Mouse (Mus musculus) heart, embryonic 12.5 days (tissue): Measurements from ENCODE around the gene Adgb. TPM values are rescaled to one million over a fixed set of nuclear protein-coding genes. Genes with fewer than 3 reads are reported as not detected.

Experiments used
- ATAC-seq: fragments of 200-750 bp; cut with Nextera tagmentation; 2 replicates; pipeline ENCODE4 v1.8.0; 2017; ENCODE audit warnings: moderate TSS enrichment, moderate library complexity; ENCODE audit not compliant: insufficient number of reproducible peaks, low FRiP score
- H3K27ac ChIP-seq: fragments of 300-500 bp; sonication (generic); 2 replicates; pipeline ENCODE4 v1.5.1; 2016; ENCODE audit warnings: mild to moderate bottlenecking, moderate library complexity; ENCODE audit not compliant: poor library complexity, severe bottlenecking
- H3K27me3 ChIP-seq: fragments of 300-500 bp; sonication (generic); replicated peaks from 2 replicates; pipeline ENCODE4 v1.6.1; 2016; ENCODE audit warnings: mild to moderate bottlenecking, moderate library complexity
- H3K36me3 ChIP-seq: fragments of 300-500 bp; sonication (generic); 2 replicates; pipeline ENCODE4 v1.6.1; 2016; ENCODE audit warnings: mild to moderate bottlenecking, moderate library complexity
- H3K4me1 ChIP-seq: fragments of 300-500 bp; sonication (generic); replicated peaks from 2 replicates; pipeline ENCODE4 v1.6.1; 2016; ENCODE audit warnings: mild to moderate bottlenecking
- H3K4me2 ChIP-seq: fragments of 300-500 bp; sonication (generic); 2 replicates; pipeline ENCODE4 v1.6.1; 2016; ENCODE audit warnings: mild to moderate bottlenecking, moderate library complexity
- H3K4me3 ChIP-seq: fragments of 300-500 bp; sonication (generic); 2 replicates; pipeline ENCODE4 v1.5.1; 2016; ENCODE audit warnings: mild to moderate bottlenecking
- H3K9ac ChIP-seq: fragments of 300-500 bp; sonication (generic); 2 replicates; pipeline ENCODE4 v1.6.1; 2016; ENCODE audit warnings: mild to moderate bottlenecking, moderate library complexity
- H3K9me3 ChIP-seq: fragments of 300-500 bp; sonication (generic); replicated peaks from 2 replicates; pipeline ENCODE4 v1.6.1; 2016; ENCODE audit warnings: mild to moderate bottlenecking, moderate library complexity
- WGBS: fragments of 180-500 bp; shearing (Covaris S2); methylation state at CpG from one replicate; pipeline ENCODE4 v1.1.7; 2016; 5-methylcytosine and 5-hydroxymethylcytosine counted together
- polyA plus RNA-seq: library from polyadenylated mRNA; unstranded; fragments of >200 nt; fragmentation: Nextera tagmentation; extraction: Ambion mirVana; gene quantifications from 2 replicates; pipeline ENCODE4 v1.2.1, GENCODE M21; 2016

The Adgb gene
- polyA plus RNA-seq, 1 experiment from 2014 or later, result 0.22 TPM

DNA sequence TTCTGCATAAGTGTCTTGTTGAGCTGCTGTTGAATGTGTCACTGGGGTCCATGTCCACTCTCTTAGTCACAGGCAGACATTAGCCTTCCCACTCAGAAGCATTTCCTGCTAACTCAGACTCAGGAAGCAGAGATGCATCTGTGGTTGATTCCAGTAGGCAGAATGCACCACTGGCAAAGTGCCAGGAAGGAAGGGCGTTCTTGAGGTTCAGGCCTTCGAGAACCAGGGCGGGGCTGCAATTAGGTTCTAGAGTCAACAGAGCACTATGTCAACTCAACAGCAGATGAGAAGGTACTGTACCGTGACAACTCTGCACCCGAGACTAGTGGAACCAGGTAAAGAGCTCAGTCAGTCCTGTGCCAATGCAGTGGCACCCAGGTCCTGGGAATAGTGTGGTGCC is 164.7 kb downstream of the Adgb start:
- ATAC-seq, result no peak
- 64% methylated on average over 5 of the region's 5 CpGs for WGBS
- no peak overlapping the region for H3K27ac ChIP-seq

DNA sequence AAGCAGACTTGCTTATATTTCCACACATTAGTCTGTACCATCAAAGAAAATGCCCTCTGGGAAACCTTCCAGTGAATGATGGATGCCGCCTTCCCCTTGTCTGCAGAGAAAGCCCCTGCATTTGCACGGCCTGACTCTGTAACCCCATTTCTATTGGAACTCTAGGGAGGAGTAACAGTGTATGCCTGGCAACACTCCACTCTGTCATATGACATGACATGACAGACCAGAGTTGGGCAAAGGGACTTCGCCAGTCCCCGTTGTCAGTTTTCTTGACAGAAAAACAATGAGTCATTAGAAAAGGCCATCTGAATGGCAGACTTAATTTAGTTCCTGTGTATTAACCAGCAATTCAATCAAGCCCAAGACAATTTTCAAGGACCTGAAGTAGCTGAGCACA is 167.8 kb downstream of the Adgb start:
- Histone ChIP-seq H3K4me2 (no peak overlapping the region), H3K4me1 (peaks cover 3% of the 10 kb centered on the region; the same call in 1 of the 2 replicates), H3K9ac (no peak overlapping the region), H3K9me3 (no peaks in the 10 kb centered on the region), H3K36me3 (no peaks in the 10 kb centered on the region), H3K4me3 (no peak overlapping the region), H3K27ac (no peak overlapping the region), H3K27me3 (no peaks in the 10 kb centered on the region)
- ATAC-seq, result no peak
- WGBS, result 72% methylated on average over 4 of the region's 4 CpGs

More for the DNA sequence above, 164.7 kb downstream of the Adgb start:
- H3K36me3 ChIP-seq, result no peaks in the 10 kb centered on the region
- H3K4me3 ChIP-seq, result no peak overlapping the region
- H3K4me1 ChIP-seq, result no peaks in the 10 kb centered on the region; the same call in 1 of the 2 replicates
- no peaks in the 10 kb centered on the region for H3K27me3 ChIP-seq
- no peaks in the 10 kb centered on the region for H3K9me3 ChIP-seq
- H3K4me2 ChIP-seq, result no peak overlapping the region
- no peak overlapping the region for H3K9ac ChIP-seq

- peaks cover 3% of the 10 kb centered on the region; the same call in 1 of the 2 replicates for H3K4me1 ChIP-seq
- no peaks in the 10 kb centered on the region for H3K27me3 ChIP-seq
- no peak overlapping the region for H3K27ac ChIP-seq
- H3K4me3 ChIP-seq, result no peak overlapping the region
- H3K4me2 ChIP-seq, result no peak overlapping the region
- 41% methylated on average over 4 of the region's 4 CpGs for WGBS
- H3K9ac ChIP-seq, result no peak overlapping the region
- H3K9me3 ChIP-seq, result no peaks in the 10 kb centered on the region
- ATAC-seq, result no peak
- H3K36me3 ChIP-seq, result no peaks in the 10 kb centered on the region
These were observed 170.4 kb downstream of the Adgb start for GRCm38 (mm10) chr10:10301692-10302091.

DNA sequence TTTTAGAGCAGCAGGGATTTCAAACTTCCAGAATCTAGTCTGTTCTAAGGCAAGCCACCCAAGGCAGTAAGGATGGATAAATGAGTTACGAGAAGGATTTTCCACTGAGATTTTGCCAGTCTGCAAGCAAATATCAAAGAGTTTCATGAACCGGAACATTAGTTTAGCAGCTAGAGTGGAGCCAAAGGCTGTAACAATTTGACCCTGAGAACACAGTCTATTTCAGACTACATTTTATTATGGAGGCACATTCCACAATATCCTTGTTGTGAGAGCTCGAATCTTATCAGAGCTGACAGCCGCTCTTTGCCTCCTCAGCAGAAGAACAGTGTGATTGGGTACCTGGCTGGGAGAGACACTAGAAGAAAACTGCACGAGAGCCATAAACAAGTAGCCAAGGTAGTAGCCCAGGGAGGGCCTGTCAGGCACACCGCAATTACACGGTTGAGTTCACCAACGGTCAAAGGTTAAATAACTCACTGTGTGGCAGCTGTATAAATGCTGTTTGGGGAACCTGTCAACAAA is 171.1 kb downstream of the Adgb start:
- no peak for ATAC-seq
- Histone ChIP-seq H3K4me3 (no peak overlapping the region), H3K4me2 (no peak overlapping the region), H3K27ac (no peak overlapping the region), H3K9me3 (no peaks in the 10 kb centered on the region), H3K9ac (no peak overlapping the region), H3K36me3 (no peaks in the 10 kb centered on the region), H3K4me1 (peaks cover 3% of the 10 kb centered on the region; the same call in 1 of the 2 replicates), H3K27me3 (no peaks in the 10 kb centered on the region)
- 44% methylated on average over 8 of the region's 8 CpGs for WGBS

DNA sequence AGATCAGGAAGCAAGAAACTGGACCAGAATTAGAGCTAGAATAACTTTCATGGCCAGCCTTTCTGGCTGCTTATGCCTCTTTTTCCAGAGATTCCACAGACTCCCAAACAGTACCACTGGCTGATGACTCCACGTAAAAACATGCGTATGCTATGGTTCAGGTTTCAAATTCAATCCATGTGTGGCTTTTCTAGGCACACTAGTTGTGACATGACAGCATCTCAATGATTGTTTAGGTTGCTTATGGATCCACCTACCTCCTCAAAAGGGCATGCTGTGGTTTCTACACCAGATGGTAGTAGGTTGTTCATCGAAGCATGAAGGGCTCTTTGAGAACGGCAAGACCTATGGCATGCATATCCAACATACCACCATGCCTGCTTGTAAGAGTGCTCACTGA is 172.1 kb downstream of the Adgb start:
- ATAC-seq, result no peak
- no peaks in the 10 kb centered on the region for H3K9me3 ChIP-seq
- H3K4me1 ChIP-seq, result peaks cover 3% of the 10 kb centered on the region; the same call in 1 of the 2 replicates
- H3K4me3 ChIP-seq, result no peak overlapping the region
- no peak overlapping the region for H3K9ac ChIP-seq
- WGBS, result 86% methylated on average over 4 of the region's 4 CpGs
- no peak overlapping the region for H3K4me2 ChIP-seq
- no peaks in the 10 kb centered on the region for H3K27me3 ChIP-seq
- H3K36me3 ChIP-seq, result no peaks in the 10 kb centered on the region
- no peak overlapping the region for H3K27ac ChIP-seq

DNA sequence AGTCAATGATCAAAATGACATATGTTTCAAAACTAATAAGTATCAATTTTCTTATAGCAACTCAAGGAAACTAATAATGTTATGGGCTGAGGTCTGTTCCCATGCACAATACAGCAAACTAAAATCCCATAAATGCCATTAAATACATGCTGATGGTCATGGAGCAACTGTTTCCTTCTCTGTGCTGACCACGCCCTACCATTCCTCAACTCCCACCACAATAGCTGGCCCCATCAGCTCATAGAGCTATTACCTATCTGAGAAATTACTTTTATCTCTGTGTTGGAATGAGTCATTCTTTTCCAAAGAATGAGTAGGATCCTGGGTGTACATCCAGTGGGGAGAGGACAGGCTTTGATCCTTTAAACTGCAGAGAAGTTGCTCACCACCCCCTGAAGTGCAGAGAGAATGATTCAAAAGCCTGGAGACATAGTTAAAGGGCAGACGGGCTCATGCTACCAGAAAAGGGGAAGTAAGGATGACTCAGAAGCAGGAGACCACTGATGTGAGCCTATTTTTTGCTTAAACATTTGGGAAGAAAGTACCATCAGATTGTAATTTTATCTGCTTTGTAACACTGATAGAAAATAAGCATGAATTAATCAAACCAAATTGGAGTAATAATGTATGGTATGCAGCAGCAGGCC is 184.8 kb downstream of the Adgb start:
- no peak overlapping the region for H3K4me3 ChIP-seq
- H3K27me3 ChIP-seq, result no peaks in the 10 kb centered on the region
- H3K4me1 ChIP-seq, result no peaks in the 10 kb centered on the region
- no peaks in the 10 kb centered on the region for H3K9me3 ChIP-seq
- H3K4me2 ChIP-seq, result no peak overlapping the region
- H3K27ac ChIP-seq, result no peak overlapping the region
- WGBS, result 71% methylated on average over 2 of the region's 2 CpGs
- H3K36me3 ChIP-seq, result no peaks in the 10 kb centered on the region
- H3K9ac ChIP-seq, result no peak overlapping the region
- ATAC-seq, result no peak

Other genes with a start within 250 kb of the Adgb start
- 11.0 and 11.6 TPM in 2 replicates for gene Rab32, start 85.9 kb upstream of the Adgb start, polyA plus RNA-seq
- gene Gm10944, start 209.0 kb upstream of the Adgb start, polyA plus RNA-seq, result not detected in 2 replicates